Mouse (Mus musculus) layer of hippocampus, adult 11-12 months (tissue): ENCODE data around the gene Clk4.
A peak's percentile ranks its signal among the peaks of the same experiment; 100 is the strongest.

Source experiments
- DNase-seq: peaks from one replicate; pipeline ENCODE4 v3.0.0; 2022; ENCODE audit warnings: low spot score

Gene Clk4

GRCm38 (mm10) chr11:51261680-51262219 is at the start of gene Clk4:
Clk4 (plus strand) TSS chr11:51261730.
- no peak for DNase-seq

GRCm38 (mm10) chr11:51214021-51214420 is 47.5 kb upstream of the Clk4 start:
- no peak for DNase-seq

DNA sequence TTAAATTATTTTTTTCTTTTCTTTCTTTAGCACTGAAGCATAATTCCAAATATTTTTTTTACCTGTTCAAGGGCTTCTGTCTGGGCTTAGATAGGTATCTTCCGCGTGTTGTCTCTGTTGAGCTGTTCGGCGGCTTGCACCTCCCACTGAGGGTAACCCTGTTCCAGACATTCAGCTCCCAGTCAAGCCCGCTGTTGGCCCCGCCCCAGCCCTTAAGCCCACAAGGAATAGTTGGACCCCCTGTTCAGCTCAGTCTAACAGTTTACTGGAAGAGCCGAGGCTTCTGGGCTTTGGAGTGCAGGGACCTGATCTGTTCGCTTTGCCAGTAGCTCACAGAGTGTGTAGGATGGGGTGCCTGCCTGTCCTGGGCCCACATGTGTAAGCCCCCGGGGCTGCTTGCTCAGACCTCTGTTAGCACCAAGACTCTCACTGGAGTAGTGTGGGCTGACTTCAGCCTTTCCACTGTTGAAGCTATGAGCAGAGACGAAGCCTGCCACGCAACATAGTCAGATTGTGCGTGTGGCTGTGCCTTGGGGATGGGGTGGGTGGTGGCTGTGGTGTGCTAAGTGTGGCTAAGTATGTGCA is 42.0 kb upstream of the Clk4 start:
- DNase-seq, result no peak

GRCm38 (mm10) chr11:51220308-51220707 is 41.2 kb upstream of the Clk4 start, which contains the start of gene Gm12569:
Gm12569 (plus strand) TSS chr11:51220473.
- DNase-seq, result no peak

- DNase-seq, result peak; percentile 47
Measured at GRCm38 (mm10) chr11:51227104-51227503, 34.4 kb upstream of the Clk4 start.

GRCm38 (mm10) chr11:51234626-51235025 is 26.9 kb upstream of the Clk4 start:
- DNase-seq, result no peak

DNA sequence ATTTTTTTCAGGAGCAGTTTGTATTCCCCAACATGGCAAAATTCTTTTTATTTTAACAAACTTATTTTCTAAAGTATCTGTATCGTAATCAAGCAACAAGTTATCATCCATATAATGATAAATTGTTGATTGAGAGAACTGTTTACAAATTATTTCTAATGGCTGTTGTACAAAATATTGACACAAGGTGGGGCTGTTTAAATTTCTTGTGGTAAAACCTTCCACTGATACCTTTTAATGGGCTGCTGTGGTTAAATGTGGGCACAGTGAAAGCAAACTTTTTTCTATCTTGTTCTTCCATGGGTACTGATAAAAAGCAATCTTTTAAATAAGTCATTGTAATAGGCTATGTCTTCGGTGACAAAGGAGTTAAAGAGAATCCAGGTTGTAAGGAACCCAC is 18.6 kb upstream of the Clk4 start:
- DNase-seq, result no peak

DNA sequence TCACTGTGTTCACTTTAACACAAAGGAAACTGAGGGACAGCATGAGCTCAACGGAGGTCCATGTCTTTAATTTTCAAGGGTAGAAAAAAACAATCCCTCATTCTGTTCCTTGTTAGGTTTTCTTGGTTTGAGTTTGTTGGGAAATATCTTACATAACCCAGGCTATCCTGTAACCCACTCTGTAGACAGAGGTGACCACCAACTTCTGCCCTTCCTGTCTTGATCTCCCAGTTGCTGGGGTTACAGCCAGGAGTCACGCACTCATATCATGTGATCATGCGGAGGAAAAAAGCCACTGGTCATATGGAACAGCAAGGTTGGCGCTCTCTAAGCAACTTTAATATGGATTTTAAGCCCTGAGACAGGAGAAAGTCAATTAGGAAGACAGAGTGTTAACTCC is 4.5 kb upstream of the Clk4 start:
- no peak for DNase-seq

GRCm38 (mm10) chr11:51262342-51263285 is 1.1 kb downstream of the Clk4 start, which contains the start of gene BC049762:
BC049762 (minus strand) TSS chr11:51263046.
- peak; percentile 99 for DNase-seq

DNA sequence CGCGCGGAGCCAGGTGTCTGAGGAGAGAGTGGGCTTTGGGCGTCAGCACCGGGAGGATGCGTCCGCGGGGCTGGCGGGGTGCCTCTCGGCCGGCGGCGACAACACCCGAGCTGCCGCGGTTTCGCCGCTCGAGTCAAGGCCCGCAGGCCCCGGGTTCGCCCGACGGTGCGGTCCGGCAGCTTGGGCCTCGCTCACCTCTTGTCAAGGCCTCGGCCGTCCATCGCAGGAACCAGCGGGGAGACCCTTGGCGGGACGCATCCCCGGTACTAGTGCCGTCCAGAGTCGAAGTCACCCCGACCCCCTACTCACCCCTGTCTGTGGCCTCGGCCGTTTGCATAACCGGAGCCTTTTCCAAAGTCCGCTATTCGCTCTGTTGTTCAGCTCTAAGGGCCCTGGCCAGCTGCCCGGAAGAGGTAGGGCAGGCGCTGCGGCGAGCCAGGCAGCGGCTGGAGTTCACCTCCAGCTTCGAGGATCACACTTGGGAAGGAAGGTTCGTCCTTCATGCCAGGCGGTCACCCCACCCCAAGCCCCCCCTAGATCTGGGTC is 1.8 kb downstream of the Clk4 start:
- DNase-seq, result peak; percentile 60

DNA sequence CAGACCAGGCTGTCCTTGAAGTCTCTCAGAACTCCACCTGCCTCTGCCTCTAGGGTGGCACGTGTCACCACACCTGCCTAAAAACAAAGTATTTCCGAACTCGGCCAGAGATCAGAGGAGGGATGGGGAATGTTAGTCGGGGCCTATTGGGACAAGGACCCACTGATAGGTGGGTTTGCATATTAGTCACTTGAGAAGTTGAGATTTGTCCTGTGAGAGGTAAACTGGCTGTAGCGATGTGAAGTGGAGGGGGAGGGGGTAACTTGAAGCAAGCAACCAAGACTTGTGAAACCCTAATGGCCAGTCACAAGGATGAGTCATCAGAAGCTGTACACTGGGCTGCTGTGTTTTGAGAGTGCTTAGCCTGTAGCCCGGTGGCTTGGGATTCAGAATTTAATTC is 2.8 kb downstream of the Clk4 start:
- DNase-seq, result no peak

DNA sequence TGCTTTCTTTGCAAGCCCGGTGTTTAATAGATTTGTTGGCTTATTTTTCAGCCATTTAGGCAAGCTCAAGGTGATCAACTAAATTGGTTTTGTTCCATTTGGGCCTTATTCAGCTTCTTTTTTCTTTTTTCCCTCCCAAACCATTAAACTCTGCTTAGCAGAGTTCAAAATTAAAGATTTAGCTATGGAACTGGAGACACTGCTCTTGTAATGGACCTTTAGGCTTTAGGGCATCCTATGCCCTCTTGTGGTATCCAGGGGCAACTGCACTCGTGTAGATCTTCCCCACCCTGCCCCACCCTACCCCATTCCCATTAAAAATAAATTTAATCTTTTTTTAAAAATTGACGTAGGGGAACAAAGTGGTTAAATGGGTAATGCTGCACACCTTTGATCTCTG is 3.8 kb downstream of the Clk4 start:
- DNase-seq, result no peak

DNA sequence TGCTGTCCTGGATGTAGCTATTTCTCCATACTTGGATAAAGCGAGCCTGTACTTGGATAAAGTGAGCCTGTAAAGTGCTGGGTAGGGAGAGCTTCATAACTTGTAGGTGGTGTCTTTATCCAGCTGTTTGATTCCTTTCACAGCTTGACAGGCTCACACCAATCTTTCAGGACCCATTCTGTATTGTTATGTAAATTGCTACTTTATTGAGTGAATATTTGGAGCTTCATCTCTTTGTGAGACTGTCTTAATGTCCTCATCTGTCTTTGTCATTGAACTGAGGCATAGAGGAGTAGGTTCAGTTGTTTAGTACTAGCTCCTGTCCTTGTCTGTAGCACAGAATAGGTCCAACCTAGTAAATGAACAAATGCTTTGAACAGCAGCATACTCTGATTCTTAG is 12.9 kb downstream of the Clk4 start:
- no peak for DNase-seq

- peak; percentile 71 for DNase-seq
Measured at GRCm38 (mm10) chr11:51289564-51290041, 28.1 kb downstream of the Clk4 start, which contains the start of gene Col23a1. Col23a1 (plus strand) TSS chr11:51289920.

- DNase-seq, result peak; percentile 25
Measured at GRCm38 (mm10) chr11:51290066-51290955, 28.8 kb downstream of the Clk4 start.

GRCm38 (mm10) chr11:51293956-51294530 is 32.5 kb downstream of the Clk4 start:
- DNase-seq, result no peak

- no peak for DNase-seq
Measured at GRCm38 (mm10) chr11:51295742-51296141, 34.2 kb downstream of the Clk4 start.

DNA sequence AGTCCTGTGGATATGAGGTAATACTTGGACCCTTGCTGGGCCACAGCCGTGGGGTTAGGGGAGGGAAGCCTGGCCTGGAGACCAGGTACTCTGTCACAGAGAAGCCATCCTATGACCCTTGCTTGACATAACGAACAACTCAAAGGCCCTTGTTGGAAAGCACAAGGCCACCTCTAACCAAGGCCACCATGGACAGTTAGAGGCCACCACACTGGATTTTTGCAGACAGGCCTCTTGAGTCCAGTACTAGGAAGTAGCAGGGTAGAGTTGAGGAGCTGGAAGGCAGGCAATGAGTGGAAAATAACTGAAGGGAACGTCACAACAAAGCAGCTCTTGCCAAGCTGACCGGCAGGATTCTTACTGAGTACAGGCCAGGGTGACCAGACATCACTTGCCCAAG is 37.2 kb downstream of the Clk4 start:
- no peak for DNase-seq

DNA sequence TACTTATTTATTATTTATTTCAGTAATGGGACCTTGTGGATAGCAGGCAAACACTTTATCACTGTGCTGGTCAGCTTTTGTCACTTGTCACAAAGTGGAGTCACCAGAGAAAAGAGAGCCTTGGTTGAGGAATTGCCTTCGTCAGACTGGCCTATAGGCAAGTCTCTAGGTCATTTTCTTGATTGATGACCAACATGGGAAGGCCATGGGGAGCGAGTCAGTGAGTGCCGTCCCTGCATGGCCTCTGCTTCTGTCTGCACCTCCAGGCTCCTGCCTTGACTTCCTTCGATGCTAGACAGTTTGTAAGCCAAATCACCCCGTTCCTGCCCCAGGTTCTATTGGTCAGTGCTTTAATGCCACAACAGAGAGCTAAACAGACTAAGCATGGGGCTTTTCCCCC is 40.9 kb downstream of the Clk4 start:
- no peak for DNase-seq

- DNase-seq, result no peak
Measured at GRCm38 (mm10) chr11:51303981-51304553, 42.5 kb downstream of the Clk4 start.

DNA sequence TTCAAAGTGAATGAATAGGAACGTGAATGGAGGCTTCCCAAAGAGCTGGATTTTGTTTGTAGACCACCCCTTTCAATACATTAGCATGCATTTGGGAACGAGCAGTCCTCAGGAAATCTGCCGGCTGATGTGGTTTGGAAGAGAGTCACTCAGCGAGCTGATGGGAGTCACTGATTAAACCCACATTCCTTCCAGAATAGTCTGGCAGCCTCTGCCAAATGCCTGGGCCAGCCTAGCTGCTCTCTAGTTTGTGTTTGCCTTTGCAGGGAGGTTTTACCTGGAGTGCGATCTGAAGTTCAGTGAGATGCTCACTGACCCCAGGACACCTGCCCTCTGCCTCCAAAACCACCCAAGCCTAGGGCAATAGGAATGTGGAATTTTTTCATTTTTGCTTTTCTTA is 46.8 kb downstream of the Clk4 start:
- DNase-seq, result no peak
